Mouse (Mus musculus) hematopoietic stem cell, adult 5-6 weeks (primary cell): ENCODE measurements around the gene Slc25a44. TPM values are rescaled to one million over a fixed set of nuclear protein-coding genes. Genes with fewer than 3 reads are reported as not detected.
"Not testable (repeated sequence)": the region's sequence is repeated elsewhere in the genome, so short reads cannot be mapped to it uniquely, and the experiment has no call there.

Experiments used
- ATAC-seq, 2 experiments: fragments of 125-278 bp in 1 of 2; replicated peaks in 1 of 2; 2 replicates each; pipeline ENCODE4 v1.8.0; 2016 to 2017; ENCODE audit warnings: inconsistent platforms in 2 of 2, mild to moderate bottlenecking in 2 of 2, moderate number of reproducible peaks in 2 of 2, low read depth in 1 of 2, moderate TSS enrichment in 1 of 2; ENCODE audit not compliant: low FRiP score in 2 of 2, poor library complexity in 2 of 2, severe bottlenecking in 2 of 2, insufficient read depth in 1 of 2, low TSS enrichment in 1 of 2
- total RNA-seq: library from RNA; stranded (forward); fragments of 172-1452, 232-1000 nt; gene quantifications from 2 replicates; pipeline ENCODE4 v1.2.3, GENCODE M21; 2017

Gene Slc25a44
- total RNA-seq, 1 experiment from 2014 or later, result 15.6 TPM

GRCm38 (mm10) chr3:88453369-88453768 is 28.4 kb upstream of the Slc25a44 start:
- ATAC-seq, result no peak

- ATAC-seq, result no peak
Measured at GRCm38 (mm10) chr3:88452716-88453115, 27.8 kb upstream of the Slc25a44 start.

- ATAC-seq, result no peak
Measured at GRCm38 (mm10) chr3:88452246-88452645, 27.3 kb upstream of the Slc25a44 start.

GRCm38 (mm10) chr3:88450379-88451131 is 25.6 kb upstream of the Slc25a44 start:
- ATAC-seq, result no peak

- no peak for ATAC-seq
Measured at GRCm38 (mm10) chr3:88449395-88450023, 24.6 kb upstream of the Slc25a44 start.

- no peak for ATAC-seq
Measured at GRCm38 (mm10) chr3:88448443-88448842, 23.5 kb upstream of the Slc25a44 start.

GRCm38 (mm10) chr3:88447676-88448183 is 22.8 kb upstream of the Slc25a44 start:
- no peak for ATAC-seq

GRCm38 (mm10) chr3:88446471-88447123 is 21.7 kb upstream of the Slc25a44 start:
- ATAC-seq, result 0 out of 4 replicates have a peak, but pooled peaks have one; percentile 17 to 23

- peak in 1 of 2 experiments; percentile 26; a peak in 1 of 4 replicates for ATAC-seq
Measured at GRCm38 (mm10) chr3:88442888-88443287, 17.9 kb upstream of the Slc25a44 start.

- ATAC-seq, result no peak
Measured at GRCm38 (mm10) chr3:88442488-88442887, 17.5 kb upstream of the Slc25a44 start.

- ATAC-seq, result peak; percentile 34 to 63; a peak in 1 of 4 replicates
Measured at GRCm38 (mm10) chr3:88440500-88441381, 15.8 kb upstream of the Slc25a44 start.

- no peak for ATAC-seq
Measured at GRCm38 (mm10) chr3:88439582-88439981, 14.6 kb upstream of the Slc25a44 start.

GRCm38 (mm10) chr3:88437454-88437853 is 12.5 kb upstream of the Slc25a44 start:
- no peak for ATAC-seq

- ATAC-seq, result peak; percentile 63 to 74
Measured at GRCm38 (mm10) chr3:88436395-88437201, 11.7 kb upstream of the Slc25a44 start.

GRCm38 (mm10) chr3:88435515-88435914 is 10.6 kb upstream of the Slc25a44 start:
- no peak for ATAC-seq

- ATAC-seq, result not testable (repeated sequence)
Measured at GRCm38 (mm10) chr3:88428639-88429038, 3.7 kb upstream of the Slc25a44 start.
